8 mouse cellular contexts compared by ENCODE assay signal in genomic region chr2:166403319-166403718, GRCm38 (mm10).
DNase-seq lines count a peak whose midpoint lies in the region; ATAC-seq and TF ChIP-seq lines count a peak whose summit lies in the region.

No protein-coding gene starts in this region.

- no peak overlapping the region for H3K9ac ChIP-seq in midbrain, embryonic 11.5 days (ENCODE audit: low read length)
- H3K9ac ChIP-seq in embryonic facial prominence, embryonic 11.5 days (replicated peaks; ENCODE audit: low read length) = 0 out of 2 replicates have a peak overlapping the region, but pooled peaks have one; percentile 9

- TF ChIP-seq CTCF in thymus, adult 2 months (IDR thresholded peaks at IDR 0.05; ENCODE audit: borderline replicate concordance, control insufficient read depth, extremely low read depth, insufficient read depth, low read length, poor library complexity) = no peak

- H3K27me3 ChIP-seq in midbrain, embryonic 10.5 days (ENCODE audit: low read depth, poor library complexity, severe bottlenecking) = 0 out of 2 replicates have a peak, but pooled peaks cover 3% of the 10 kb centered on the region
- H3K27me3 ChIP-seq in midbrain, embryonic 11.5 days (ENCODE audit: control insufficient read depth, insufficient read depth, low read length) = no peaks in the 10 kb centered on the region
- H3K27me3 ChIP-seq in embryonic facial prominence, embryonic 11.5 days (ENCODE audit: control insufficient read depth, insufficient read depth, low read length) = no peaks in the 10 kb centered on the region
- no peaks in the 10 kb centered on the region for H3K27me3 ChIP-seq in thymus, adult 2 months (ENCODE audit: control insufficient read depth, insufficient read depth, low read length)

- no peak for ATAC-seq in midbrain, embryonic 11.5 days (ENCODE audit: low FRiP score)
- no peak for ATAC-seq in embryonic facial prominence, embryonic 11.5 days (replicated peaks; ENCODE audit: insufficient number of reproducible peaks, low FRiP score, low TSS enrichment, low read depth)

- intact Hi-C loops in heart, postnatal 10 days (cut with DNase I) = no loop called here
- intact Hi-C loops in left cerebral cortex, postnatal 14 days (cut with DNase I) = no loop called here

- 85% methylated on average over 10 of the region's 10 CpGs for WGBS in midbrain, embryonic 10.5 days
- 84% methylated on average over 10 of the region's 10 CpGs for WGBS in midbrain, embryonic 11.5 days
- WGBS in embryonic facial prominence, embryonic 11.5 days = 68% methylated on average over 10 of the region's 10 CpGs
- WGBS in thymus, adult 2 months = 85% methylated on average over 10 of the region's 10 CpGs

- H3K27ac ChIP-seq in midbrain, embryonic 10.5 days (replicated peaks) = 0 out of 2 replicates have a peak overlapping the region, but pooled peaks have one; percentile 9
- H3K27ac ChIP-seq in midbrain, embryonic 11.5 days (ENCODE audit: low read depth, low read length) = no peak overlapping the region
- no peak overlapping the region for H3K27ac ChIP-seq in embryonic facial prominence, embryonic 11.5 days (replicated peaks; ENCODE audit: low read depth, low read length)
- no peak overlapping the region for H3K27ac ChIP-seq in thymus, adult 2 months (ENCODE audit: control insufficient read depth, insufficient read depth, low read length)

- no peaks in the 10 kb centered on the region for H3K36me3 ChIP-seq in midbrain, embryonic 10.5 days
- H3K36me3 ChIP-seq in midbrain, embryonic 11.5 days (ENCODE audit: control insufficient read depth, insufficient read depth, low read length) = no peaks in the 10 kb centered on the region
- H3K36me3 ChIP-seq in embryonic facial prominence, embryonic 11.5 days (replicated peaks; ENCODE audit: control insufficient read depth, insufficient read depth, low read depth, low read length) = no peaks in the 10 kb centered on the region
- H3K36me3 ChIP-seq in thymus, adult 2 months (ENCODE audit: control insufficient read depth, insufficient read depth, low read length) = no peaks in the 10 kb centered on the region

- DNase-seq in midbrain, embryonic 10.5 days (ENCODE audit: low spot score) = no peak
- no peak for DNase-seq in midbrain, embryonic 11.5 days (ENCODE audit: low spot score, missing footprints)
- no peak for DNase-seq in embryonic facial prominence, embryonic 11.5 days (ENCODE audit: low spot score)
- DNase-seq in heart, postnatal 10 days = peak; percentile 88 to 91
- peak; percentile 68 to 89 for DNase-seq in left cerebral cortex, postnatal 14 days (ENCODE audit: low spot score in 2 of 2)
- DNase-seq in yolk sac, embryonic 10.5 days (ENCODE audit: low spot score) = no peak
- DNase-seq in urinary bladder, postnatal 14 days (ENCODE audit: low spot score) = no peak
- no peak for DNase-seq in thymus, adult 2 months

- no peak for TF ChIP-seq POLR2A in thymus, adult 2 months (IDR thresholded peaks at IDR 0.05; ENCODE audit: control insufficient read depth, extremely low read depth, insufficient read depth, low read length, poor library complexity)

- no peak overlapping the region for H3K4me2 ChIP-seq in midbrain, embryonic 11.5 days
- H3K4me2 ChIP-seq in embryonic facial prominence, embryonic 11.5 days (ENCODE audit: low read depth, low read length) = no peak overlapping the region

- peaks cover 41% of the 10 kb centered on the region for H3K4me1 ChIP-seq in midbrain, embryonic 10.5 days
- H3K4me1 ChIP-seq in midbrain, embryonic 11.5 days (ENCODE audit: control insufficient read depth, insufficient read depth, low read length) = peaks cover 9% of the 10 kb centered on the region; the same call in 1 of the 2 replicates
- H3K4me1 ChIP-seq in embryonic facial prominence, embryonic 11.5 days (ENCODE audit: control insufficient read depth, insufficient read depth, low read length) = peaks cover 9% of the 10 kb centered on the region
- peaks cover 6% of the 10 kb centered on the region; the same call in 1 of the 2 replicates for H3K4me1 ChIP-seq in thymus, adult 2 months (replicated peaks; ENCODE audit: control insufficient read depth, insufficient read depth, low read length)

- no peak overlapping the region for H3K4me3 ChIP-seq in midbrain, embryonic 10.5 days
- H3K4me3 ChIP-seq in midbrain, embryonic 11.5 days (ENCODE audit: low read depth, low read length) = no peak overlapping the region
- no peak overlapping the region for H3K4me3 ChIP-seq in embryonic facial prominence, embryonic 11.5 days (ENCODE audit: low read depth, low read length)
- no peak overlapping the region for H3K4me3 ChIP-seq in thymus, adult 2 months (ENCODE audit: control insufficient read depth, insufficient read depth, low read length)

- no peaks in the 10 kb centered on the region for H3K9me3 ChIP-seq in midbrain, embryonic 10.5 days (replicated peaks)
- no peaks in the 10 kb centered on the region for H3K9me3 ChIP-seq in midbrain, embryonic 11.5 days (ENCODE audit: control insufficient read depth, low read length)
- no peaks in the 10 kb centered on the region for H3K9me3 ChIP-seq in embryonic facial prominence, embryonic 11.5 days (replicated peaks; ENCODE audit: control insufficient read depth, low read length)

Comparison
In these comparisons a context has a peak if more than half of its experiments do, and no peak if none do; other contexts are left out.
1. DNase-seq: peak in heart, postnatal 10 days (2 of 2) and left cerebral cortex, postnatal 14 days (2 of 2); none in midbrain, embryonic 10.5 days (single experiment), midbrain, embryonic 11.5 days (single experiment), embryonic facial prominence, embryonic 11.5 days (single experiment), yolk sac, embryonic 10.5 days (single experiment), urinary bladder, postnatal 14 days (single experiment) and thymus, adult 2 months (single experiment).